Mouse (Mus musculus): Measurements from ENCODE around the gene Rab31.

DNA sequence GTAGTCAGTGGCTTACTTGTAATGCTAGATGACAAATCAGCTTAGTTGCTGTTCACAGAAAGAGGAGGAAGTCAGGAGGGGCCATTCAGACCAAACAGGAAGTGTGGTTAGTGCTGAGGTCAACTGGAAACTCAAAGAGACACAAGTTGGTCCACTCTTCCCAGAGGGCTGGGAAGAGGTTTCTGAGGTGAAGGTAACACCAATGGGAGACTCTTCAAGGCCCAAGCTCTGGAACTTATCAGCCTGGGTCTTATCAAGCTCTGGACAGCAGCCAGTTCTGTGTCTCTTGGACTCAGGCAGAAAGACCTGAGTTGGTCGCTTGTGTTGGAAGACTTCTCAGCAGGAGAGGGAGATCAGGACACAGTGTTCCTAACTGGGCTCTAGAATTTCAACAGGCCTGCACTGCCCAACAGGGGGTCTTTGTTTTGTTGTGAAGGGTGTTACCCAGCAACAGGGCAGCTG lies 97.8 kb downstream of the Rab31 start:
- TF ChIP-seq POLR2A (IDR thresholded peaks at IDR 0.05; ENCODE audit: borderline replicate concordance, extremely low read depth, insufficient read depth, insufficient read length, poor library complexity, severe bottlenecking), result no peak
- TF ChIP-seq CTCF (IDR thresholded peaks at IDR 0.05; ENCODE audit: borderline replicate concordance, extremely low read depth, insufficient read depth, insufficient read length), result no peak

Measured in brain, embryonic 14.5 days (tissue).